Mouse (Mus musculus) heart, embryonic 16.5 days (tissue): ENCODE data around the gene Insc. TPM values are rescaled to one million over a fixed set of nuclear protein-coding genes. Genes with fewer than 3 reads are reported as not detected.

Source experiments
- ATAC-seq: fragments of 200-750 bp; cut with Nextera tagmentation; replicated peaks from 2 replicates; pipeline ENCODE4 v1.8.0; 2017; ENCODE audit warnings: moderate number of reproducible peaks; ENCODE audit not compliant: insufficient read depth, low FRiP score; ENCODE audit errors: extremely low read depth
- H3K27ac ChIP-seq: fragments of 300-500 bp; sonication (generic); 2 replicates; pipeline ENCODE4 v1.5.1; 2014; ENCODE audit warnings: mild to moderate bottlenecking, low read length, control low read depth, moderate library complexity
- H3K27me3 ChIP-seq: fragments of 300-500 bp; sonication (generic); 2 replicates; pipeline ENCODE4 v1.6.1; 2014; ENCODE audit warnings: low read length, mixed read lengths; ENCODE audit not compliant: control insufficient read depth, insufficient read depth
- H3K36me3 ChIP-seq: fragments of 300-500 bp; sonication (generic); 2 replicates; pipeline ENCODE4 v1.6.1; 2014; ENCODE audit not compliant: control insufficient read depth, insufficient read depth
- H3K4me1 ChIP-seq: fragments of 300-500 bp; sonication (generic); 2 replicates; pipeline ENCODE4 v1.6.1; 2014; ENCODE audit warnings: low read length, mixed read lengths; ENCODE audit not compliant: control insufficient read depth, insufficient read depth
- H3K4me2 ChIP-seq: fragments of 300-500 bp; sonication (generic); 2 replicates; pipeline ENCODE4 v1.6.1; 2014; ENCODE audit warnings: low read depth, mild to moderate bottlenecking, control low read depth, low read length
- H3K4me3 ChIP-seq: fragments of 300-500 bp; sonication (generic); 2 replicates; pipeline ENCODE4 v1.5.1; 2014; ENCODE audit warnings: mild to moderate bottlenecking, control low read depth, low read length
- H3K9ac ChIP-seq: fragments of 300-500 bp; sonication (generic); 2 replicates; pipeline ENCODE4 v1.6.1; 2014; ENCODE audit warnings: low read length, control low read depth
- H3K9me3 ChIP-seq: fragments of 300-500 bp; sonication (generic); replicated peaks from 2 replicates; pipeline ENCODE4 v1.6.1; 2016; ENCODE audit warnings: low read length; ENCODE audit not compliant: control insufficient read depth
- WGBS: fragments of 180-500 bp; shearing (Covaris S2); extraction: QIAGEN DNeasy Blood & Tissue Kit; methylation state at CpG from one replicate; pipeline ENCODE4 v1.1.7; 2014; 5-methylcytosine and 5-hydroxymethylcytosine counted together
- polyA plus RNA-seq: library from polyadenylated mRNA; unstranded; fragments of >200 nt; fragmentation: Nextera tagmentation; extraction: Ambion mirVana; gene quantifications from 2 replicates; pipeline ENCODE4 v1.2.1, GENCODE M21; 2015

Gene Insc
- polyA plus RNA-seq, 1 experiment from 2014 or later: 6.7 TPM

- Histone ChIP-seq H3K27ac (no peak overlapping the region), H3K4me1 (peaks cover 3% of the 10 kb centered on the region; the same call in 1 of the 2 replicates), H3K4me2 (no peak overlapping the region), H3K9ac (no peak overlapping the region), H3K9me3 (no peaks in the 10 kb centered on the region), H3K27me3 (no peaks in the 10 kb centered on the region), H3K36me3 (no peaks in the 10 kb centered on the region), H3K4me3 (no peak overlapping the region)
- 81% methylated on average over 15 of the region's 15 CpGs for WGBS
- ATAC-seq: no peak
Measured at GRCm38 (mm10) chr7:114896966-114897697, 153.6 kb downstream of the Insc start.

Other genes with a start within 250 kb of the Insc start
- gene Cyp2r1, start 180.7 kb upstream of the Insc start, polyA plus RNA-seq: 1.4 and 1.5 TPM in 2 replicates
- 3.3 and 6.5 TPM in 2 replicates for gene Calca, start 107.3 kb upstream of the Insc start, polyA plus RNA-seq
- 0.99 and 1.7 TPM in 2 replicates for gene Calcb, start 25.1 kb upstream of the Insc start, polyA plus RNA-seq